Mouse (Mus musculus) testis, adult 2 months (tissue): ENCODE results near the gene Ecel1.

ENCODE experiments used
- CTCF ChIP-seq: fragments of 200-500 bp; IDR thresholded peaks from 2 replicates; pipeline ENCODE4 v1.5.1; 2012; ENCODE audit warnings: low read depth, mild to moderate bottlenecking, inconsistent platforms, low read length, moderate library complexity; ENCODE audit not compliant: control insufficient read depth, insufficient read depth, insufficient replicate concordance
- POLR2A ChIP-seq: fragments of 200-500 bp; IDR thresholded peaks from 2 replicates; pipeline ENCODE4 v1.6.1; 2012; ENCODE audit warnings: low read depth, mild to moderate bottlenecking, inconsistent platforms, low read length, moderate library complexity; ENCODE audit not compliant: control insufficient read depth

GRCm38 (mm10) chr1:87184751-87185139 is 28.4 kb upstream of the Ecel1 start:
- TF ChIP-seq POLR2A (no peak), CTCF (peak; percentile 79)
